Mouse (Mus musculus) forebrain, embryonic 15.5 days (tissue): ENCODE data around the gene Prr5l. TPM values are rescaled to one million over a fixed set of nuclear protein-coding genes. Genes with fewer than 3 reads are reported as not detected.

ENCODE experiments used
- ATAC-seq: fragments of 200-750 bp; cut with Nextera tagmentation; replicated peaks from 2 replicates; pipeline ENCODE4 v1.8.0; 2017; ENCODE audit warnings: mild to moderate bottlenecking, moderate TSS enrichment, moderate library complexity
- H3K27ac ChIP-seq: fragments of 300-500 bp; sonication (generic); replicated peaks from 2 replicates; pipeline ENCODE4 v1.5.1; 2015; ENCODE audit warnings: mild to moderate bottlenecking, inconsistent platforms
- H3K27me3 ChIP-seq: fragments of 300-500 bp; sonication (generic); 2 replicates; pipeline ENCODE4 v1.6.1; 2015; ENCODE audit warnings: inconsistent platforms
- H3K36me3 ChIP-seq: fragments of 300-500 bp; sonication (generic); 2 replicates; pipeline ENCODE4 v1.6.1; 2015; ENCODE audit warnings: mild to moderate bottlenecking, inconsistent platforms
- H3K4me1 ChIP-seq: fragments of 300-500 bp; sonication (generic); 2 replicates; pipeline ENCODE4 v1.6.1; 2015; ENCODE audit warnings: inconsistent platforms
- H3K4me2 ChIP-seq: fragments of 300-500 bp; sonication (generic); replicated peaks from 2 replicates; pipeline ENCODE4 v1.6.1; 2015; ENCODE audit warnings: mild to moderate bottlenecking, inconsistent platforms
- H3K4me3 ChIP-seq: fragments of 300-500 bp; sonication (generic); 2 replicates; pipeline ENCODE4 v1.5.1; 2015; ENCODE audit warnings: mild to moderate bottlenecking, inconsistent platforms
- H3K9ac ChIP-seq: fragments of 300-500 bp; sonication (generic); replicated peaks from 2 replicates; pipeline ENCODE4 v1.6.1; 2015; ENCODE audit warnings: mild to moderate bottlenecking, inconsistent platforms
- H3K9me3 ChIP-seq: fragments of 300-500 bp; sonication (generic); 2 replicates; pipeline ENCODE4 v1.6.1; 2016; ENCODE audit warnings: inconsistent platforms
- WGBS: fragments of 180-500 bp; shearing (Covaris S2); methylation state at CpG from one replicate; pipeline ENCODE4 v1.1.7; 2015; ENCODE audit warnings: mixed read lengths; 5-methylcytosine and 5-hydroxymethylcytosine counted together
- polyA plus RNA-seq: library from polyadenylated mRNA; unstranded; fragments of >200 nt; fragmentation: Nextera tagmentation; extraction: Ambion mirVana; gene quantifications from 2 replicates; pipeline ENCODE4 v1.2.1, GENCODE M21; 2015

Prr5l gene
- polyA plus RNA-seq, 1 experiment from 2014 or later: 4.9 TPM

DNA sequence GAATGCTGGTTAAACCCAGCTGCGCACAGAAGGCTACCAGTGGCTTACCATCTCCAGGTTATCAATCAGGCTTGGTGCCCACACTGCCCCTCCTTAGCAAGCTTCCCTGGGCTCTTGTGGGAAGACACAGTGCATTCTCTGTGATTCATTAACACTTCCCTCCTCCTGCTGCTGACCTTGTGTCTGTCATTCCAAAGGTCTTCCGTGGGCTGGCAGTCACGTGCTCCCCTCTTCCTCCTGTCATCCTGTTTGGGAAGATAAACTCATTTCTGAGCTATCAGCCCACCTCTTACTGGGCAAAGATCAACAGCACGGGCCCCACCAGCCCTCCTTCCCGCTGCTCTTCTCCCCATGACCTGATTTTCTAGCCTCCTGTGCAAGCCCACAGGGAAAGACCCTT lies 55.2 kb downstream of the Prr5l start:
- Histone ChIP-seq H3K9me3 (no peaks in the 10 kb centered on the region), H3K9ac (no peak overlapping the region), H3K36me3 (no peaks in the 10 kb centered on the region), H3K4me2 (no peak overlapping the region), H3K4me3 (no peak overlapping the region), H3K27me3 (no peaks in the 10 kb centered on the region), H3K27ac (no peak overlapping the region), H3K4me1 (0 out of 2 replicates have a peak, but pooled peaks cover 4% of the 10 kb centered on the region)
- WGBS: 68% methylated on average over 5 of the region's 5 CpGs
- no peak for ATAC-seq

DNA sequence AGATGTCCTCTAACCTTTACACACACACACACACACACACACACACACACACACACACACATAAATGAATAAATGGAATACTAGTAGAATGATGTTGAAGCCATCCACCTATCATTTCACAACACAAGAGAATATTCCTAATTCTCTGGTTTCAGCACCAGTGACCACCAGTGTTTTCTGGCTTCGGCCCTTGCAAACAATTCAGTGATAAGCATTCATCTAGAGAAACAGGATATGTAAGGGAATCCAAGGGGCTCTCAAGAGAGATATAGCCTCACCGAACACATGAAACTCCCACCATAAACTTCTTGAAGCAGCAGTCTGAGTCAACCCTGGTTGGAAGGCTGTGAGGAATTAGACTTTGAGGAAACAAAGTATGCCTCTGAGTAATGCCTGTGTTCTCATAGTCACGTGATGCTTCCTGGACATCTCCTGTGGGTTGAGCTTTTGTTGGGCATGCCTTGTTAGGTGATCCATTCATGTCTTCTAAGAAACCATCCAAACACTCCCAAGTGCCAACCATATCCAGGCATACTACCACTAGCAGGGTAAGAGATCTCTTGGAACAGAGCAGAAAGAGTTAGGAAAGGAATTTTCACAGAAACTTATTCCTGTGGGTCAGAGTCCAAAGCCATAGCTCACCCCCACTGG lies 55.8 kb downstream of the Prr5l start:
- Histone ChIP-seq H3K4me3 (no peak overlapping the region), H3K4me2 (no peak overlapping the region), H3K4me1 (0 out of 2 replicates have a peak, but pooled peaks cover 4% of the 10 kb centered on the region), H3K9ac (no peak overlapping the region), H3K27ac (no peak overlapping the region), H3K9me3 (no peaks in the 10 kb centered on the region), H3K36me3 (no peaks in the 10 kb centered on the region), H3K27me3 (no peaks in the 10 kb centered on the region)
- 92% methylated on average over 3 of the region's 3 CpGs for WGBS
- ATAC-seq: no peak

DNA sequence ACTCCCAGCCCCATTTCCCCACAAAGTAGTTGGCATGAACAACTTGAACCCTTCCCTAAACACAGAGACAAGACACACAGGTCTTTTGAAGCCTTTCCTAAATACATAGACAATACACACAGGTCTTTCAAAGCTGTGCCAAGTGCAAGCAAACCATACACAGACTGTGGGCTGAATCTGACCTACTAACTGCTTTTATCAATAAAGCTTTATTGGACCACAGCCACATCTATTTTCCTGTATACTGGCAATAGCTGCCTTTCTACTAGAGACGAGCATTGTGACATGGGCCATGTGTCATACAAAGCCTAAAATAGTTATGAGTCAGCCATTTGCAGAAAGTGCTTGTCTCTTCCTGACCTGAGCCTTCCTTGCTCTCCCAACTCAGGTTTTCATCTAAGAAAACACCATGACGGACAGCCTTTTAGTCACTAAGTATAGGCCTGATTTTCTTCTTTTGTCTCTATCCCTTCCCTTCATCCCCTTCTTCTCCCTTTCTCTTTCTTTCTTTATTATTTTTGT lies 56.6 kb downstream of the Prr5l start:
- ATAC-seq: no peak
- no peak overlapping the region for H3K27ac ChIP-seq
- no peaks in the 10 kb centered on the region for H3K9me3 ChIP-seq
- H3K27me3 ChIP-seq: no peaks in the 10 kb centered on the region
- 0 out of 2 replicates have a peak, but pooled peaks cover 4% of the 10 kb centered on the region for H3K4me1 ChIP-seq
- WGBS: 63% methylated on average over 2 of the region's 2 CpGs
- H3K4me2 ChIP-seq: no peak overlapping the region
- H3K4me3 ChIP-seq: no peak overlapping the region
- H3K9ac ChIP-seq: no peak overlapping the region
- H3K36me3 ChIP-seq: no peaks in the 10 kb centered on the region

DNA sequence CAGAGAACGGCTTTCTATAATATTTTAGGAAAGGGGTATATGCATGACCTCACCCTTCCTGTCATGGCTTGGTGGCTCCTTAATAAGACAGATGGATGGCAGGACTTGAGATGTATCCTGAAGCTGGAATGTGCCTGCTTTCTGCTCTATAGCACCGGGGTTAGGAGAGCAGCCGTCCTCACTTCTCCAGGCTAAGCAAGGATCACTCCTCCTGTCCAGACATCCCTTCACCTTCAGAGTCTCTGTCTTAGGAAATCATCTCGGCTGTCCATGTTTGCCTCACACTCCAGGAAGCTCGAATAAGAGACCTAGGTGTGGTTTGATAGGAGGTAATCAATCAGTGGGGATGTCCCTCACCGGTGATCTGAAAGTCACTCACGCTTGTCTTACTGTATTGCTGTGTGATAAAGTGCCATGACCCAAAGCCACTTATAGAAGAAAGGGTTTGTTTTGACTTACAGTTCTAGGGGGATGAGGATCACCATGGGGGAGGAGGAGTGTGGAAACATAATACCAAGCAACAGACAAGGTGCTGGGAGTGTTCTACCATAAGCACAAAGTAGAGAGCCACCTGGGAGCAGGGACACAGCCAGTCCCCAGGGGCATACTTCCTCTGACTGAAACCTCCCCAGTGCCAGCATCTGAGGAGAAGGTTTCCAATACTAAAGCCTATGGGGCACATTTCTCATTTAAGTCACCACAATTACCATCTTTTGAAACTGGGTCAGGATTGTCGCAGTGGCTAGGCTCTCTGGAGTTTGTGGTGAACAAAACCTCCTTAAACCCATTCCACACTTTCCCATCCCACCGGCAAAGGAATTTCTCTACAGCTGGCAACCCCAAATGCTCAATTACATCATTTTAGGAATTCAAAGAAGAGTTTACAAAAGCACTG lies 57.4 kb downstream of the Prr5l start:
- H3K4me3 ChIP-seq: no peak overlapping the region
- no peak overlapping the region for H3K27ac ChIP-seq
- H3K4me1 ChIP-seq: 0 out of 2 replicates have a peak, but pooled peaks cover 4% of the 10 kb centered on the region
- no peaks in the 10 kb centered on the region for H3K9me3 ChIP-seq
- no peaks in the 10 kb centered on the region for H3K36me3 ChIP-seq
- WGBS: 79% methylated on average over 9 of the region's 9 CpGs
- H3K4me2 ChIP-seq: no peak overlapping the region
- H3K27me3 ChIP-seq: no peaks in the 10 kb centered on the region
- no peak for ATAC-seq
- no peak overlapping the region for H3K9ac ChIP-seq

DNA sequence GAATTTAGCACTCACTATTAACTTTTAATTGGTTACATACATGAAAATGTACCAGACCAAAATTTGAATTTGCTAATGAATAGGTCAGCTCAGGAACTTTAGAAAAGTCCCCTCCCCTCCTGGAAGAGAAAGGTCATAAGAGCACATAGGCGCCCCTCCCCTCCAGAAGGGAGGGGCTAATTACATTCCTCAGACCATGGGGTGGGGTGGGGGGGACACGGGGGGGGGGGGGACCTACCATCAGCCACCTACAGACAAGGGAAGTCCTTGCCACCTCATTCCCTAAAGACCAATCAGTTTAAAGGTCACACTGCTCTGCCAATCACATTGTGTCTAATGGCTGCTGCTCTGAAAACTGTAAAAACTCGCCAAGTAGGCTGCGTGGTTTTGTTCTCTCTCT lies 59.0 kb downstream of the Prr5l start:
- no peaks in the 10 kb centered on the region for H3K9me3 ChIP-seq
- H3K9ac ChIP-seq: no peak overlapping the region
- no peak overlapping the region for H3K4me3 ChIP-seq
- no peak overlapping the region for H3K27ac ChIP-seq
- ATAC-seq: no peak
- H3K4me1 ChIP-seq: no peaks in the 10 kb centered on the region
- WGBS: 59% methylated on average over 4 of the region's 4 CpGs
- H3K27me3 ChIP-seq: no peaks in the 10 kb centered on the region
- no peaks in the 10 kb centered on the region for H3K36me3 ChIP-seq
- H3K4me2 ChIP-seq: no peak overlapping the region

DNA sequence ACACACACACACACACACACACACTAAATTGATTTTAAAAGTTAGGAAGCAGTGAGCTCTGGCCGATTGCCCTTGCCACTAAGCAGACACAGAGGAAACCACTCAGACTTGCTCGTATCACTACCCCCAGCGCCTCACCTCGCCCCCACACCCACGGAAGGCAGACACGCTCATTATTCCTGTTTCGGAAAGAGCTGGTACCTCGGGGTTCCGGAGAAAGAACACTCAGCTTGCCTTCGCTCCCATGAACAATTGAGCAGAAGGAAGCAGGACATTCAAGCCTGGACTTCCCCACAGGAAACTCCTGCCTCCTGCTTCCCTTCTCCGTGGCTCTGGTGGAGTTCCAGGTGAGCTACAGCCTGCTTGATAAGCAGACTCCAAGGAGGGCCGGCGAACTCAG lies 60.0 kb downstream of the Prr5l start:
- WGBS: 80% methylated on average over 13 of the region's 13 CpGs
- H3K4me3 ChIP-seq: no peak overlapping the region
- no peaks in the 10 kb centered on the region for H3K4me1 ChIP-seq
- no peak overlapping the region for H3K27ac ChIP-seq
- no peaks in the 10 kb centered on the region for H3K36me3 ChIP-seq
- H3K4me2 ChIP-seq: no peak overlapping the region
- H3K27me3 ChIP-seq: no peaks in the 10 kb centered on the region
- H3K9ac ChIP-seq: no peak overlapping the region
- H3K9me3 ChIP-seq: no peaks in the 10 kb centered on the region
- no peak for ATAC-seq

DNA sequence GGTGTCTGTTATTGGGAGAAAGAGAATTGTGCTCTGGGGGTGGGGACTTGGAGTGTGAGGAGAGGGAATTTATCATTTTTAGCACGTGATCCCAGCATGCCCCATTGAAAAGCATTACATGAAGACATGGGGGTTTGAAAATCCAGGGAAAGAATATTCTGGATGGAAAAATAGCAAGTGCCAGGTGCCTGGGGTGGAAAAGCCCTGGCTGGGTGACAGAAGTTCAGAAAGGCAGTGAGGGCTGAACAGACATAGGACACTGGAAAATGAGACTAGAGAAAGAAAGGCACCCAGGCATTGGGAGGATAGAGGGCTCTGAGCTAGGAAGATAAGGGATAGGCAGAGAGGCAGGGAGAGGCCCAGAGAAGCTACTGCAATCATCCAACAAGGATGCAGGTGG lies 62.0 kb downstream of the Prr5l start:
- no peak for ATAC-seq
- H3K36me3 ChIP-seq: no peaks in the 10 kb centered on the region
- 77% methylated on average over 1 of the region's 1 CpGs for WGBS
- H3K4me2 ChIP-seq: no peak overlapping the region
- H3K27ac ChIP-seq: no peak overlapping the region
- H3K27me3 ChIP-seq: no peaks in the 10 kb centered on the region
- H3K4me3 ChIP-seq: no peak overlapping the region
- H3K9ac ChIP-seq: no peak overlapping the region
- no peaks in the 10 kb centered on the region for H3K4me1 ChIP-seq
- no peaks in the 10 kb centered on the region for H3K9me3 ChIP-seq

DNA sequence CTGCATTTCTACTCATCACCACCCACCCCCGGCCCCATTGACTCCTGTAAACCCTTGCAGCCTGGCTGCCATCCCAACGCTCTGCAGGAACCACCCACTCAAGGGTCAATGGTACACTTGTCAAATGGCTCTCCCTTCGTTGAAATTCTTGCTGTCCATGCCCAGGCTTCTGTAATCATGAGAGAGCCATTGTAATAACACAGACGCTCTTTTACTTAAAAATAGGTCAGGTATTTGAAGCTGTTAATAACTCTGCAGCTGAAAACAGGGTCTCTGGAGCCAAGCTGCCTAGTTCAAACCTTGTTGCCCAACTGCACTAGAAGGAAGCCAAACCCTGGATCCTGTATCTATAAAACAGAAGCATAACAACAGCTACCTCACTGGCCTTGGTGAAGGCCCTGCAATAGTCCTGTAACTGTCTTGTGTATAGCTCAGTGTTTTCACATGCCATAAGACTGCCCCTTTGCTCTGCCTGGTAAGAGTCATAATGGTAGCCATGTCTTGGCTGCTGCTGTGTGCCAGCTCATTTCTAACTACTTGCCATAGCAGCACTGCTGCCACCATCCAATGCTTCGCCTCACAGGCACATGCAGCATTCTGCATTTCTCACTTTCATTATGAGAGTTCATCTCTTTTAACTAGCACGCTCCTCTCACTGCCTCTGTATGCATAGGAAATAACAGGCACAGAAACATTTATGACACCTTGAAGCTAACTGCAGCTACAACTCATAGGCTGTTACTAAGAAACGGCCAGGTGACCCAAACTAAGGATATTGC lies 63.7 kb downstream of the Prr5l start:
- ATAC-seq: no peak
- no peaks in the 10 kb centered on the region for H3K27me3 ChIP-seq
- 77% methylated on average over 7 of the region's 7 CpGs for WGBS
- H3K36me3 ChIP-seq: no peaks in the 10 kb centered on the region
- H3K27ac ChIP-seq: no peak overlapping the region
- no peaks in the 10 kb centered on the region for H3K9me3 ChIP-seq
- H3K9ac ChIP-seq: no peak overlapping the region
- no peaks in the 10 kb centered on the region for H3K4me1 ChIP-seq
- H3K4me2 ChIP-seq: no peak overlapping the region
- no peak overlapping the region for H3K4me3 ChIP-seq

DNA sequence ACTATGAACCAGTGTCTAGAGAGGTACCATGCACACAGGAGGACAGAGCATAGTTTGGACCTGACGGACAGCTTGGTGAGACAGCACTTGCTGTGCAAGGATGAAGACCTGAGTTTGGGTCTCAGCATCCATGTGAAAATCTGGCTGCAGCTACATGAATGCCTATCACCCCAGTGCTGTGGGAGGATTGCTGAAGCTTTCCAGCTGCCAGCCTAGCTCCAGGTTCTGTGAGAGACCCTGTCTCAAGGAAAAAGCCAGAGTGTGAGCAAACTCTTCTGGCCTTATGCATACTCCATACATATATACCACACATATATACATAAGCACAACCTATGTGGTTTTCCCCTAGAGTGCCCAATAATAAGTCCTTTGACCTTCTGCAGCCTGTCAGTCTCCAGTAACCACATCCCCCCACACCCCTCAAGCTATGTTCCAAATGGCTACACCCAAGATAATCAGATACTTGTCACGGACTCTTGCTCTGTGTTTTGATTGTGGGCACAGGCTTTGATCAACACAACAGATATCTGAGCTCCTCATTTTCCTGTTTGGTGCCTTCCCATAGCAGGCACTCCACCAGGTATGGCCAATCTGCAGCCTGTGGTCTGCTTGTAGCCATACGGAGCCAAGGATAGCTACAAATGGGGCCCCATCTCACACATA lies 66.0 kb downstream of the Prr5l start:
- Histone ChIP-seq H3K4me2 (no peak overlapping the region), H3K36me3 (no peaks in the 10 kb centered on the region), H3K4me3 (no peak overlapping the region), H3K9me3 (no peaks in the 10 kb centered on the region), H3K27ac (no peak overlapping the region), H3K9ac (no peak overlapping the region), H3K27me3 (no peaks in the 10 kb centered on the region), H3K4me1 (no peaks in the 10 kb centered on the region)
- ATAC-seq: no peak
- WGBS: 86% methylated on average over 3 of the region's 3 CpGs

DNA sequence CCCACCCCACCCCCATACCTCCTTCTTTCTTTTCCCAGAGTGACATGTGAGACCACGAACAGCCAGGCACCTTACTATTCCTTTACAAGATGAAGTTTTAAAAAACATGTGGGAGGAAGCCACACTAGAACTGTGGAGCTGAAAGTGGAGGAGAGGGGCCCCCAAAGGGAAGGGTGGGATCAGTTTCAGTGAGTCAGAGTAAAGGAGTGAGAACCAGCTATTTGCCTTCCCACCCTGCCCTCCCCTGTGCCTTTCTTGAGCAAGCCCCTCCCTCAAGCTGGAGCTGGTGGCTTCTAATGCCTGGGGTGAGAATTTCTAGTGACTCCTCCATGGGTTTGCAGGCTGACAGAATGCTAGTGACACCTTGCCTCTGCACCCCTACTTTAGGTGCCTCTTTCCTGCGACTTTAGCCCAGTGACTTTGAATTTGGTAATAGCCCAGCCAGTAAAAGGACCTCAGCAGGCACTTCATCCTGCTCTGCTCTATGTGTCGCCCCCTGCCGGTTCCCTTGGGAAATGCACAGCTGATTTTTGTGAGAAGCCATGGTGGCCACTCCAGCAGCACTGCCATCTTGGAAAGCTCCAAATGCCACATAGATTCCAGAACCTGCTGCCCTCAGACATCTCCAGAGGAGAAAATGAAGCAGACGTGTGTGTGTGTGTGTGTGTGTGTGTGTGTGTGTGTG lies 67.4 kb downstream of the Prr5l start:
- H3K9me3 ChIP-seq: no peaks in the 10 kb centered on the region
- H3K4me2 ChIP-seq: no peak overlapping the region
- H3K9ac ChIP-seq: no peak overlapping the region
- no peak for ATAC-seq
- 36% methylated on average over 5 of the region's 5 CpGs for WGBS
- no peak overlapping the region for H3K4me3 ChIP-seq
- no peaks in the 10 kb centered on the region for H3K27me3 ChIP-seq
- no peak overlapping the region for H3K27ac ChIP-seq
- no peaks in the 10 kb centered on the region for H3K36me3 ChIP-seq
- H3K4me1 ChIP-seq: no peaks in the 10 kb centered on the region

DNA sequence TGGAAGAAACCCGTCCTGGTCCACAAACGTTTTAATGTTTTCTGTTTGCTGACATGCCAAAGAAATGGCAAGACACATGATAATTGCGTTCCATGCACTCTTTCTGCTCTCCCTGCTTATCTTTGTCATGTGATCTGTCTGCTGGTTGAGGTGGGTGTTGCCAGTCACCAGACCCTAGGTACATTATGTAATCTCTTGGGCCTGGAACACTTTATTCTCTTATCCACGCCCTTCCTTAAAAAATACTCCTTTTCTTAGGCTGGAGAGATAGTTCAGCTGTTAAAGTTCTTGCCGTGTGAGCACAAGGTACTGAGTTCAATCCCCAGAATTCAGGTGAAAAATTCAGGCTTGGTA lies 68.6 kb downstream of the Prr5l start:
- no peaks in the 10 kb centered on the region for H3K9me3 ChIP-seq
- no peaks in the 10 kb centered on the region for H3K27me3 ChIP-seq
- no peaks in the 10 kb centered on the region for H3K4me1 ChIP-seq
- ATAC-seq: no peak
- H3K9ac ChIP-seq: no peak overlapping the region
- WGBS: 81% methylated on average over 5 of the region's 5 CpGs
- no peaks in the 10 kb centered on the region for H3K36me3 ChIP-seq
- no peak overlapping the region for H3K4me2 ChIP-seq
- H3K4me3 ChIP-seq: no peak overlapping the region
- no peak overlapping the region for H3K27ac ChIP-seq
